Mouse (Mus musculus) lung, embryonic 15.5 days (tissue): ENCODE measurements at regions not wholly inside any gene's neighbourhood (a gene's known extent, or its start where the extent isn't known, plus 50 kb on each side); places are given as distances from the start of the nearest gene placed in this dataset.

Source experiments
- ATAC-seq: fragments of 200-750 bp; cut with Nextera tagmentation; 2 replicates; pipeline ENCODE4 v1.8.0; 2017; ENCODE audit warnings: moderate number of reproducible peaks, borderline replicate concordance; ENCODE audit not compliant: low FRiP score, low TSS enrichment; ENCODE audit errors: extremely low read depth
- H3K27ac ChIP-seq: fragments of 300-500 bp; sonication (generic); 2 replicates; pipeline ENCODE4 v1.5.1; 2015; ENCODE audit warnings: moderate library complexity, mild to moderate bottlenecking, inconsistent platforms
- H3K27me3 ChIP-seq: fragments of 300-500 bp; sonication (generic); 2 replicates; pipeline ENCODE4 v1.6.1; 2015; ENCODE audit warnings: inconsistent platforms
- H3K36me3 ChIP-seq: fragments of 300-500 bp; sonication (generic); 2 replicates; pipeline ENCODE4 v1.6.1; 2015; ENCODE audit warnings: inconsistent platforms
- H3K4me1 ChIP-seq: fragments of 300-500 bp; sonication (generic); 2 replicates; pipeline ENCODE4 v1.6.1; 2015; ENCODE audit warnings: inconsistent platforms
- H3K4me2 ChIP-seq: fragments of 300-500 bp; sonication (generic); 2 replicates; pipeline ENCODE4 v1.6.1; 2015; ENCODE audit warnings: inconsistent platforms, mild to moderate bottlenecking, moderate library complexity
- H3K4me3 ChIP-seq: fragments of 300-500 bp; sonication (generic); 2 replicates; pipeline ENCODE4 v1.5.1; 2015; ENCODE audit warnings: mild to moderate bottlenecking, inconsistent platforms
- H3K9ac ChIP-seq: fragments of 300-500 bp; sonication (generic); 2 replicates; pipeline ENCODE4 v1.6.1; 2015; ENCODE audit warnings: inconsistent platforms
- H3K9me3 ChIP-seq: fragments of 300-500 bp; sonication (generic); 2 replicates; pipeline ENCODE4 v1.6.1; 2016; ENCODE audit warnings: inconsistent platforms
- WGBS: fragments of 180-500 bp; shearing (Covaris S2); methylation state at CpG from one replicate; pipeline ENCODE4 v1.1.7; 2015; 5-methylcytosine and 5-hydroxymethylcytosine counted together

- no peaks in the 10 kb centered on the region for H3K36me3 ChIP-seq
- no peaks in the 10 kb centered on the region for H3K27me3 ChIP-seq
- no peaks in the 10 kb centered on the region for H3K9me3 ChIP-seq
- no peak overlapping the region for H3K4me3 ChIP-seq
- H3K4me1 ChIP-seq, result no peaks in the 10 kb centered on the region
- WGBS, result 66% methylated on average over 8 of the region's 8 CpGs
- no peak overlapping the region for H3K4me2 ChIP-seq
- no peak for ATAC-seq
- no peak overlapping the region for H3K27ac ChIP-seq
- H3K9ac ChIP-seq, result no peak overlapping the region
Measured at GRCm38 (mm10) chr5:54348820-54349596, 350.7 kb downstream of the Stim2 start.

- no peak for ATAC-seq
- Histone ChIP-seq H3K4me1 (no peaks in the 10 kb centered on the region), H3K9ac (no peak overlapping the region), H3K27me3 (no peaks in the 10 kb centered on the region), H3K36me3 (no peaks in the 10 kb centered on the region), H3K4me2 (no peak overlapping the region), H3K4me3 (no peak overlapping the region), H3K27ac (no peak overlapping the region), H3K9me3 (no peaks in the 10 kb centered on the region)
- 69% methylated on average over 5 of the region's 5 CpGs for WGBS
Measured at GRCm38 (mm10) chr5:54349775-54350332, 351.6 kb downstream of the Stim2 start.

GRCm38 (mm10) chr5:54356105-54356504, 357.8 kb downstream of the Stim2 start:
- no peak overlapping the region for H3K27ac ChIP-seq
- ATAC-seq, result no peak
- no peak overlapping the region for H3K9ac ChIP-seq
- H3K9me3 ChIP-seq, result no peaks in the 10 kb centered on the region
- no peaks in the 10 kb centered on the region for H3K27me3 ChIP-seq
- H3K4me3 ChIP-seq, result no peak overlapping the region
- 36% methylated on average over 4 of the region's 4 CpGs for WGBS
- H3K36me3 ChIP-seq, result no peaks in the 10 kb centered on the region
- H3K4me2 ChIP-seq, result no peak overlapping the region
- no peaks in the 10 kb centered on the region for H3K4me1 ChIP-seq

- Histone ChIP-seq H3K36me3 (no peaks in the 10 kb centered on the region), H3K9me3 (no peaks in the 10 kb centered on the region), H3K4me1 (no peaks in the 10 kb centered on the region), H3K9ac (no peak overlapping the region), H3K27me3 (no peaks in the 10 kb centered on the region), H3K27ac (no peak overlapping the region), H3K4me2 (no peak overlapping the region), H3K4me3 (no peak overlapping the region)
- ATAC-seq, result no peak
- WGBS, result 75% methylated on average over 4 of the region's 4 CpGs
Measured at GRCm38 (mm10) chr5:54357501-54357900, 359.2 kb downstream of the Stim2 start.

GRCm38 (mm10) chr5:54358221-54358620, 359.9 kb downstream of the Stim2 start:
- H3K9me3 ChIP-seq, result no peaks in the 10 kb centered on the region
- no peak overlapping the region for H3K9ac ChIP-seq
- no peaks in the 10 kb centered on the region for H3K27me3 ChIP-seq
- no peak for ATAC-seq
- 17% methylated on average over 2 of the region's 2 CpGs for WGBS
- no peaks in the 10 kb centered on the region for H3K4me1 ChIP-seq
- no peak overlapping the region for H3K4me3 ChIP-seq
- no peaks in the 10 kb centered on the region for H3K36me3 ChIP-seq
- no peak overlapping the region for H3K27ac ChIP-seq
- no peak overlapping the region for H3K4me2 ChIP-seq
